Mouse (Mus musculus) heart, embryonic 15.5 days (tissue): ENCODE data around the gene Arhgap36. TPM values are rescaled to one million over a fixed set of nuclear protein-coding genes. Genes with fewer than 3 reads are reported as not detected.

Experiments used
- ATAC-seq: fragments of 200-750 bp; cut with Nextera tagmentation; replicated peaks from 2 replicates; pipeline ENCODE4 v1.8.0; 2017; ENCODE audit warnings: low read depth, moderate TSS enrichment; ENCODE audit not compliant: insufficient number of reproducible peaks, insufficient read depth, low FRiP score
- H3K27ac ChIP-seq: fragments of 300-500 bp; sonication (generic); 2 replicates; pipeline ENCODE4 v1.5.1; 2015; ENCODE audit warnings: mild to moderate bottlenecking, inconsistent platforms
- H3K27me3 ChIP-seq: fragments of 300-500 bp; sonication (generic); 2 replicates; pipeline ENCODE4 v1.6.1; 2015; ENCODE audit warnings: inconsistent platforms
- H3K36me3 ChIP-seq: fragments of 300-500 bp; sonication (generic); 2 replicates; pipeline ENCODE4 v1.6.1; 2015; ENCODE audit warnings: mild to moderate bottlenecking, inconsistent platforms
- H3K4me1 ChIP-seq: fragments of 300-500 bp; sonication (generic); replicated peaks from 2 replicates; pipeline ENCODE4 v1.6.1; 2015; ENCODE audit warnings: inconsistent platforms
- H3K4me2 ChIP-seq: fragments of 300-500 bp; sonication (generic); 2 replicates; pipeline ENCODE4 v1.6.1; 2015; ENCODE audit warnings: inconsistent platforms, mild to moderate bottlenecking, moderate library complexity
- H3K4me3 ChIP-seq: fragments of 300-500 bp; sonication (generic); 2 replicates; pipeline ENCODE4 v1.5.1; 2015; ENCODE audit warnings: mild to moderate bottlenecking, inconsistent platforms
- H3K9ac ChIP-seq: fragments of 300-500 bp; sonication (generic); 2 replicates; pipeline ENCODE4 v1.6.1; 2015; ENCODE audit warnings: mild to moderate bottlenecking, inconsistent platforms
- H3K9me3 ChIP-seq: fragments of 300-500 bp; sonication (generic); replicated peaks from 2 replicates; pipeline ENCODE4 v1.6.1; 2016; ENCODE audit warnings: inconsistent platforms
- WGBS: fragments of 180-500 bp; shearing (Covaris S2); methylation state at CpG from one replicate; pipeline ENCODE4 v1.1.7; 2015; ENCODE audit warnings: mixed read lengths; 5-methylcytosine and 5-hydroxymethylcytosine counted together
- polyA plus RNA-seq: library from polyadenylated mRNA; unstranded; fragments of >200 nt; fragmentation: Nextera tagmentation; extraction: Ambion mirVana; gene quantifications from 2 replicates; pipeline ENCODE4 v1.2.1, GENCODE M21; 2015

Gene Arhgap36
- polyA plus RNA-seq: 1.2 and 1.8 TPM in 2 replicates

GRCm38 (mm10) chrX:49463442-49463970 lies at the start of gene Arhgap36:
TSS of gene Arhgap36 (plus strand) at chrX:49463945.
- Histone ChIP-seq H3K9ac (no peak within 1 kb of the TSS), H3K27ac (no peak within 1 kb of the TSS), H3K9me3 (no peaks in the 10 kb centered on the region), H3K36me3 (no peaks in the 10 kb centered on the region), H3K4me3 (no peak within 1 kb of the TSS), H3K4me2 (no peak within 1 kb of the TSS), H3K4me1 (no peaks in the 10 kb centered on the region), H3K27me3 (no peaks in the 10 kb centered on the region)
- WGBS: 51% methylated on average over 6 of the region's 6 CpGs
- no peak for ATAC-seq

GRCm38 (mm10) chrX:49457781-49458180 lies 6.0 kb upstream of the Arhgap36 start:
- 64% methylated on average over 10 of the region's 10 CpGs for WGBS
- no peak overlapping the region for H3K4me3 ChIP-seq
- ATAC-seq: no peak

GRCm38 (mm10) chrX:49470287-49471054 lies 6.7 kb downstream of the Arhgap36 start:
- 0 out of 2 replicates have a peak, but pooled peaks have one; percentile 31 for ATAC-seq
- Histone ChIP-seq H3K27ac (no peak overlapping the region), H3K4me3 (peak overlapping the region; percentile 37), H3K27me3 (no peaks in the 10 kb centered on the region; the same call in 1 of the 2 replicates), H3K36me3 (no peaks in the 10 kb centered on the region), H3K4me1 (0 out of 2 replicates have a peak, but pooled peaks cover 2% of the 10 kb centered on the region), H3K9ac (no peak overlapping the region), H3K9me3 (no peaks in the 10 kb centered on the region), H3K4me2 (peak overlapping the region; percentile 65)
- 16% methylated on average over 26 of the region's 34 CpGs for WGBS

More at GRCm38 (mm10) chrX:49457781-49458180, 6.0 kb upstream of the Arhgap36 start:
- no peaks in the 10 kb centered on the region for H3K4me1 ChIP-seq
- no peak overlapping the region for H3K27ac ChIP-seq
- H3K27me3 ChIP-seq: no peaks in the 10 kb centered on the region
- no peak overlapping the region for H3K9ac ChIP-seq
- no peak overlapping the region for H3K4me2 ChIP-seq
- no peaks in the 10 kb centered on the region for H3K9me3 ChIP-seq
- no peaks in the 10 kb centered on the region for H3K36me3 ChIP-seq

GRCm38 (mm10) chrX:49479968-49480809 lies 16.4 kb downstream of the Arhgap36 start:
- no peak overlapping the region for H3K27ac ChIP-seq
- H3K36me3 ChIP-seq: no peaks in the 10 kb centered on the region
- no peak for ATAC-seq
- no peaks in the 10 kb centered on the region for H3K9me3 ChIP-seq
- H3K4me2 ChIP-seq: peak overlapping the region; percentile 60
- H3K27me3 ChIP-seq: no peaks in the 10 kb centered on the region
- H3K9ac ChIP-seq: no peak overlapping the region
- peak overlapping the region; percentile 35 for H3K4me3 ChIP-seq
- H3K4me1 ChIP-seq: no peaks in the 10 kb centered on the region
- 18% methylated on average over 24 of the region's 29 CpGs for WGBS

GRCm38 (mm10) chrX:49480846-49481245 lies 17.1 kb downstream of the Arhgap36 start:
- H3K27me3 ChIP-seq: no peaks in the 10 kb centered on the region
- peak overlapping the region; percentile 35 for H3K4me3 ChIP-seq
- ATAC-seq: no peak
- no peaks in the 10 kb centered on the region for H3K9me3 ChIP-seq
- H3K36me3 ChIP-seq: no peaks in the 10 kb centered on the region
- H3K4me1 ChIP-seq: no peaks in the 10 kb centered on the region
- WGBS: 17% methylated on average over 12 of the region's 12 CpGs
- no peak overlapping the region for H3K9ac ChIP-seq
- peak overlapping the region; percentile 60 for H3K4me2 ChIP-seq
- no peak overlapping the region for H3K27ac ChIP-seq

GRCm38 (mm10) chrX:49489141-49489540 lies 25.4 kb downstream of the Arhgap36 start:
- Histone ChIP-seq H3K9me3 (no peaks in the 10 kb centered on the region), H3K27me3 (peaks cover 13% of the 10 kb centered on the region), H3K4me3 (no peak overlapping the region), H3K27ac (no peak overlapping the region), H3K4me1 (no peaks in the 10 kb centered on the region), H3K9ac (no peak overlapping the region), H3K4me2 (no peak overlapping the region), H3K36me3 (no peaks in the 10 kb centered on the region)
- WGBS: 76% methylated on average over 5 of the region's 5 CpGs
- ATAC-seq: no peak

- H3K9ac ChIP-seq: no peak overlapping the region
- WGBS: 6% methylated on average over 46 of the region's 46 CpGs
- no peaks in the 10 kb centered on the region for H3K36me3 ChIP-seq
- peak overlapping the region; percentile 58 for H3K4me2 ChIP-seq
- ATAC-seq: no peak
- peaks cover 31% of the 10 kb centered on the region for H3K27me3 ChIP-seq
- H3K27ac ChIP-seq: no peak overlapping the region
- H3K4me3 ChIP-seq: peak overlapping the region; percentile 35
- H3K9me3 ChIP-seq: no peaks in the 10 kb centered on the region
- H3K4me1 ChIP-seq: no peaks in the 10 kb centered on the region
Observed at GRCm38 (mm10) chrX:49493739-49494449, 30.1 kb downstream of the Arhgap36 start.

Other genes starting within 250 kb of the Arhgap36 start
- 4.9 and 6.4 TPM in 2 replicates for gene Enox2, start 175.7 kb upstream of the Arhgap36 start, polyA plus RNA-seq
- gene Olfr1320, start 208.4 kb downstream of the Arhgap36 start, polyA plus RNA-seq: not detected in 2 replicates